15 mouse cellular contexts compared by ENCODE assay signal in the genomic region with DNA sequence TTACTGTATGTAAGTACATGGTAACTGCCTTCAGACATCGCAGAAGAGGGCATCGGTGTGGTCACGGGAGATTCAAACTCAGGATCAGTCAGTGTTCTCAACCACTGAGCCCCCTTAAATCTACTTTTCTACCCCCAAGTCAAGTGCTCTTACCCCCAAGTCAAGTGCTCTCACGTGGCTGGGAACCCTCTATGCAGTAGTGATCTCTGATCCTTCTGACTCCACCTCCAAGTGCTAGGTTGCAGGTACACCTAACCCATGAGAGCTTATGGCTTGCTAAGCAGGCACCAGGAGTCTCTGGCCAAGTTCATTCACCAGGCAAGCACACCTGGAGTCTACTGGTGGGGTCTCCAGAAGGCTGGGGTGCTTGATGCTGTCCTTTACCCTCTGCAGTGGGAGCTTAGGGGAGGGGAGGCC. TPM values are rescaled to one million over a fixed set of nuclear protein-coding genes. Genes with fewer than 3 reads are reported as not detected.
DNase-seq lines count a peak whose midpoint lies in the region; ATAC-seq and TF ChIP-seq lines count a peak whose summit lies in the region.
"Had no signal": no experiment of that assay in that cellular context is flagged by ENCODE, and none has a peak within 500 bp of the region (broad histone marks: within the 10 kb centered on the region; RNA-seq: fewer than 3 reads in every experiment).

No protein-coding gene starts in this region.

- no peaks in the 10 kb centered on the region for H3K9me3 ChIP-seq in heart, embryonic 12.5 days (replicated peaks)
- H3K9me3 ChIP-seq in stomach, embryonic 15.5 days, result no peaks in the 10 kb centered on the region
- H3K9me3 ChIP-seq in stomach, postnatal 0 days (ENCODE audit: control insufficient read depth, low read length), result no peaks in the 10 kb centered on the region
- no peaks in the 10 kb centered on the region for H3K9me3 ChIP-seq in limb, embryonic 11.5 days (ENCODE audit: control insufficient read depth, low read length)

- no peak for ATAC-seq in heart, embryonic 12.5 days (ENCODE audit: insufficient number of reproducible peaks, low FRiP score)
- 0 out of 2 replicates have a peak, but pooled peaks have one; percentile 3 for ATAC-seq in stomach, embryonic 15.5 days (ENCODE audit: insufficient read depth, low FRiP score, low read depth)
- ATAC-seq in stomach, postnatal 0 days (ENCODE audit: low FRiP score, low TSS enrichment), result no peak
- ATAC-seq in limb, embryonic 11.5 days (ENCODE audit: insufficient number of reproducible peaks, low FRiP score, low TSS enrichment, low read depth), result no peak
- ATAC-seq in megakaryocyte-erythroid progenitor cell, adult 5-6 weeks (replicated peaks; ENCODE audit: low FRiP score, low TSS enrichment, poor library complexity, severe bottlenecking), result no peak

- DNase-seq in heart, postnatal 10 days, result no peak
- DNase-seq in stomach, postnatal 0 days (ENCODE audit: low spot score), result no peak
- peak; percentile 57 for DNase-seq in limb, embryonic 11.5 days (ENCODE audit: low spot score)
- DNase-seq in yolk sac, embryonic 10.5 days (ENCODE audit: low spot score), result peak; percentile 71
- no peak for DNase-seq in cerebellum, adult 2 months
- DNase-seq: adrenal gland, postnatal 25 days; gastrocnemius, adult 2 months; heart, postnatal 4 days; right cerebral cortex, adult 18-20 months had no signal

- intact Hi-C loops in heart, postnatal 10 days (cut with DNase I), result loop anchor here (5.0 kb wide), 1 partner anchor 37 kb away; the partner anchor contains the start of gene Slc44a4

- TF ChIP-seq POLR2A in cerebellum, adult 2 months (IDR thresholded peaks at IDR 0.05; ENCODE audit: borderline replicate concordance, insufficient read depth, low read length), result no peak

- H3K36me3 ChIP-seq in heart, embryonic 12.5 days, result peaks cover 23% of the 10 kb centered on the region
- H3K36me3 ChIP-seq in stomach, embryonic 15.5 days, result peaks cover 16% of the 10 kb centered on the region; the same call in 1 of the 2 replicates
- 0 out of 2 replicates have a peak, but pooled peaks cover 7% of the 10 kb centered on the region for H3K36me3 ChIP-seq in stomach, postnatal 0 days (ENCODE audit: control insufficient read depth, insufficient read depth, low read length)
- H3K36me3 ChIP-seq in limb, embryonic 11.5 days (ENCODE audit: control insufficient read depth, insufficient read depth, low read length), result peaks cover 14% of the 10 kb centered on the region; the same call in 1 of the 2 replicates

- H3K4me3 ChIP-seq in heart, embryonic 12.5 days, result no peak overlapping the region
- H3K4me3 ChIP-seq in stomach, embryonic 15.5 days (replicated peaks), result no peak overlapping the region
- H3K4me3 ChIP-seq in stomach, postnatal 0 days (ENCODE audit: low read depth, low read length), result no peak overlapping the region
- H3K4me3 ChIP-seq in limb, embryonic 11.5 days (ENCODE audit: low read depth, low read length), result 0 out of 2 replicates have a peak overlapping the region, but pooled peaks have one; percentile 88
- H3K4me3 ChIP-seq in cerebellum, adult 2 months (replicated peaks; ENCODE audit: insufficient read depth, low read depth, low read length), result no peak overlapping the region
- H3K4me3 ChIP-seq: gastrocnemius, adult 2 months; left cerebral cortex, adult 2 months had no signal

- H3K4me1 ChIP-seq in heart, embryonic 12.5 days (replicated peaks), result peaks cover 14% of the 10 kb centered on the region
- peaks cover 9% of the 10 kb centered on the region; the same call in 1 of the 2 replicates for H3K4me1 ChIP-seq in stomach, embryonic 15.5 days
- peaks cover 5% of the 10 kb centered on the region; the same call in 1 of the 2 replicates for H3K4me1 ChIP-seq in stomach, postnatal 0 days (replicated peaks; ENCODE audit: control insufficient read depth, insufficient read depth)
- no peaks in the 10 kb centered on the region for H3K4me1 ChIP-seq in limb, embryonic 11.5 days (ENCODE audit: control insufficient read depth, insufficient read depth, low read length)
- no peaks in the 10 kb centered on the region; the same call in none of the 2 replicates for H3K4me1 ChIP-seq in cerebellum, adult 2 months (ENCODE audit: control insufficient read depth, insufficient read depth, low read length)

- WGBS in heart, embryonic 12.5 days, result 39% methylated on average over 4 of the region's 4 CpGs
- WGBS in stomach, embryonic 15.5 days, result 47% methylated on average over 4 of the region's 4 CpGs
- 32% methylated on average over 4 of the region's 4 CpGs for WGBS in stomach, postnatal 0 days
- 32% methylated on average over 4 of the region's 4 CpGs for WGBS in limb, embryonic 11.5 days
- 47% methylated on average over 4 of the region's 4 CpGs for WGBS in cerebellum, adult 2 months

- no peaks in the 10 kb centered on the region for H3K27me3 ChIP-seq in heart, embryonic 12.5 days (replicated peaks)
- H3K27me3 ChIP-seq in stomach, embryonic 15.5 days (replicated peaks), result no peaks in the 10 kb centered on the region
- H3K27me3 ChIP-seq in stomach, postnatal 0 days (ENCODE audit: control insufficient read depth, insufficient read depth, low read length), result no peaks in the 10 kb centered on the region
- no peaks in the 10 kb centered on the region for H3K27me3 ChIP-seq in limb, embryonic 11.5 days (ENCODE audit: control insufficient read depth, insufficient read depth, low read length)
- H3K27me3 ChIP-seq in cerebellum, adult 2 months (ENCODE audit: control insufficient read depth, insufficient read depth, low read length), result no peaks in the 10 kb centered on the region

- no peak overlapping the region for H3K4me2 ChIP-seq in heart, embryonic 12.5 days
- H3K4me2 ChIP-seq in stomach, embryonic 15.5 days, result no peak overlapping the region
- no peak overlapping the region for H3K4me2 ChIP-seq in stomach, postnatal 0 days (replicated peaks; ENCODE audit: low read depth)
- H3K4me2 ChIP-seq in limb, embryonic 11.5 days (ENCODE audit: low read depth, severe bottlenecking), result peak overlapping the region; percentile 10; the same call in 1 of the 2 replicates

- no peak for TF ChIP-seq EP300 in stomach, postnatal 0 days (optimal IDR thresholded peaks at IDR 0.05)

- no peak for TF ChIP-seq CTCF in stomach, postnatal 0 days (IDR thresholded peaks at IDR 0.05; ENCODE audit: low read depth)
- no peak for TF ChIP-seq CTCF in cerebellum, adult 2 months (IDR thresholded peaks at IDR 0.05; ENCODE audit: borderline replicate concordance, insufficient read depth, low read depth, low read length)

- 0 out of 2 replicates have a peak overlapping the region, but pooled peaks have one; percentile 23 for H3K27ac ChIP-seq in heart, embryonic 12.5 days (ENCODE audit: poor library complexity, severe bottlenecking)
- peak overlapping the region; percentile 63; the same call in 1 of the 2 replicates for H3K27ac ChIP-seq in stomach, embryonic 15.5 days
- no peak overlapping the region for H3K27ac ChIP-seq in stomach, postnatal 0 days (replicated peaks)
- no peak overlapping the region for H3K27ac ChIP-seq in limb, embryonic 11.5 days (replicated peaks; ENCODE audit: low read depth, low read length)
- H3K27ac ChIP-seq in cerebellum, adult 2 months (ENCODE audit: insufficient read depth, low read length), result no peak overlapping the region
- H3K27ac ChIP-seq: gastrocnemius, adult 2 months; left cerebral cortex, adult 2 months had no signal

- H3K9ac ChIP-seq in heart, embryonic 12.5 days, result no peak overlapping the region
- no peak overlapping the region for H3K9ac ChIP-seq in stomach, embryonic 15.5 days
- H3K9ac ChIP-seq in stomach, postnatal 0 days (ENCODE audit: low read length), result no peak overlapping the region
- H3K9ac ChIP-seq in limb, embryonic 11.5 days (ENCODE audit: low read length), result no peak overlapping the region

RNA-seq across cellular contexts. Expression of gene Hspa1b, which starts 9.5 kb away (rescaled TPM):
- polyA plus RNA-seq in heart, embryonic 12.5 days (2016; fragmentation: Nextera tagmentation; extraction: Ambion mirVana), result 0.12 and 0.13 TPM in 2 replicates
- total RNA-seq in heart, postnatal 10 days (2021), result 1 to 10 TPM; 3.9 to 4.5 TPM
- polyA plus RNA-seq in stomach, embryonic 15.5 days (2015; fragmentation: Nextera tagmentation; extraction: Ambion mirVana), result 0.34 and 0.90 TPM in 2 replicates
- polyA plus RNA-seq in stomach, postnatal 0 days (2015; fragmentation: Nextera tagmentation; extraction: Ambion mirVana), result 3.0 TPM in 2 replicates
- polyA plus RNA-seq in limb, embryonic 11.5 days (2014; fragmentation: Nextera tagmentation; extraction: Ambion mirVana), result 0.43 and 0.44 TPM in 2 replicates
- total RNA-seq in megakaryocyte-erythroid progenitor cell, adult 5-6 weeks (2014; fragmentation: Nextera tagmentation), result 13.6 and 28.5 TPM in 2 replicates
- total RNA-seq in megakaryocyte-erythroid progenitor cell, adult 5-6 weeks (2017), result 62.5 and 83.5 TPM in 2 replicates
- 4.6 and 9.2 TPM in 2 replicates for polyA plus RNA-seq in cerebellum, adult 2 months (2012; rRNA removed)

RNA-seq across cellular contexts. Expression of gene Neu1, which starts 18.5 kb away (rescaled TPM):
- polyA plus RNA-seq in heart, embryonic 12.5 days (2016; fragmentation: Nextera tagmentation; extraction: Ambion mirVana), result 20.8 and 21.5 TPM in 2 replicates
- total RNA-seq in heart, postnatal 10 days (2021), result 10 to 100 TPM; 12.2 to 12.6 TPM
- polyA plus RNA-seq in stomach, embryonic 15.5 days (2015; fragmentation: Nextera tagmentation; extraction: Ambion mirVana), result 36.9 and 44.5 TPM in 2 replicates
- polyA plus RNA-seq in stomach, postnatal 0 days (2015; fragmentation: Nextera tagmentation; extraction: Ambion mirVana), result 18.3 and 18.9 TPM in 2 replicates
- 10.3 and 12.8 TPM in 2 replicates for polyA plus RNA-seq in limb, embryonic 11.5 days (2014; fragmentation: Nextera tagmentation; extraction: Ambion mirVana)
- 5.2 and 7.0 TPM in 2 replicates for total RNA-seq in megakaryocyte-erythroid progenitor cell, adult 5-6 weeks (2014; fragmentation: Nextera tagmentation)
- total RNA-seq in megakaryocyte-erythroid progenitor cell, adult 5-6 weeks (2017), result 3.7 and 5.4 TPM in 2 replicates
- 58.7 and 60.9 TPM in 2 replicates for polyA plus RNA-seq in cerebellum, adult 2 months (2012; rRNA removed)

RNA-seq across cellular contexts. Expression of gene Gm20481, which starts 20.2 kb away (rescaled TPM):
- polyA plus RNA-seq in heart, embryonic 12.5 days (2016; fragmentation: Nextera tagmentation; extraction: Ambion mirVana), result not detected in 2 replicates
- total RNA-seq in heart, postnatal 10 days (2021), result not detected
- not detected in 2 replicates for polyA plus RNA-seq in stomach, embryonic 15.5 days (2015; fragmentation: Nextera tagmentation; extraction: Ambion mirVana)
- polyA plus RNA-seq in stomach, postnatal 0 days (2015; fragmentation: Nextera tagmentation; extraction: Ambion mirVana), result not detected in 2 replicates
- polyA plus RNA-seq in limb, embryonic 11.5 days (2014; fragmentation: Nextera tagmentation; extraction: Ambion mirVana), result 0.36 and 0.43 TPM in 2 replicates
- total RNA-seq in megakaryocyte-erythroid progenitor cell, adult 5-6 weeks (2014; fragmentation: Nextera tagmentation), result not detected in 2 replicates
- total RNA-seq in megakaryocyte-erythroid progenitor cell, adult 5-6 weeks (2017), result not detected in 2 replicates
- polyA plus RNA-seq in cerebellum, adult 2 months (2012; rRNA removed), result not detected in 2 replicates
- total RNA-seq: adrenal gland, postnatal 25 days; common myeloid progenitor, adult 5-6 weeks; gastrocnemius, adult 2 months; heart, postnatal 4 days; left cerebral cortex, adult 2 months had no signal
- polyA plus RNA-seq: testis, adult 2 months had no signal

RNA-seq across cellular contexts. Expression of gene Hspa1a, which starts 22.4 kb away (rescaled TPM):
- polyA plus RNA-seq in heart, embryonic 12.5 days (2016; fragmentation: Nextera tagmentation; extraction: Ambion mirVana), result 6.2 and 6.4 TPM in 2 replicates
- total RNA-seq in heart, postnatal 10 days (2021), result 1 to 10 TPM; 2.6 TPM
- polyA plus RNA-seq in stomach, embryonic 15.5 days (2015; fragmentation: Nextera tagmentation; extraction: Ambion mirVana), result 9.9 and 12.1 TPM in 2 replicates
- 24.1 and 25.9 TPM in 2 replicates for polyA plus RNA-seq in stomach, postnatal 0 days (2015; fragmentation: Nextera tagmentation; extraction: Ambion mirVana)
- polyA plus RNA-seq in limb, embryonic 11.5 days (2014; fragmentation: Nextera tagmentation; extraction: Ambion mirVana), result 0.75 and 4.0 TPM in 2 replicates
- total RNA-seq in megakaryocyte-erythroid progenitor cell, adult 5-6 weeks (2014; fragmentation: Nextera tagmentation), result 6.5 and 10.1 TPM in 2 replicates
- total RNA-seq in megakaryocyte-erythroid progenitor cell, adult 5-6 weeks (2017), result 30.2 and 43.3 TPM in 2 replicates
- 10.5 and 14.9 TPM in 2 replicates for polyA plus RNA-seq in cerebellum, adult 2 months (2012; rRNA removed)

RNA-seq across cellular contexts. Expression of gene Hspa1l, which starts 22.9 kb away (rescaled TPM):
- 2.9 and 3.1 TPM in 2 replicates for polyA plus RNA-seq in heart, embryonic 12.5 days (2016; fragmentation: Nextera tagmentation; extraction: Ambion mirVana)
- 1 to 10 TPM; 4.0 to 4.1 TPM for total RNA-seq in heart, postnatal 10 days (2021)
- 0.49 and 0.89 TPM in 2 replicates for polyA plus RNA-seq in stomach, embryonic 15.5 days (2015; fragmentation: Nextera tagmentation; extraction: Ambion mirVana)
- 0.25 and 0.48 TPM in 2 replicates for polyA plus RNA-seq in stomach, postnatal 0 days (2015; fragmentation: Nextera tagmentation; extraction: Ambion mirVana)
- polyA plus RNA-seq in limb, embryonic 11.5 days (2014; fragmentation: Nextera tagmentation; extraction: Ambion mirVana), result 1.5 and 1.6 TPM in 2 replicates
- total RNA-seq in megakaryocyte-erythroid progenitor cell, adult 5-6 weeks (2014; fragmentation: Nextera tagmentation), result not detected in 2 replicates
- not detected in 2 replicates for total RNA-seq in megakaryocyte-erythroid progenitor cell, adult 5-6 weeks (2017)
- 0.49 and 0.89 TPM in 2 replicates for polyA plus RNA-seq in cerebellum, adult 2 months (2012; rRNA removed)
- total RNA-seq: common myeloid progenitor, adult 5-6 weeks had no signal

Comparison
In these comparisons a context has a peak if more than half of its experiments do, and no peak if none do; other contexts are left out.
1. H3K27ac ChIP-seq: peak in heart, embryonic 12.5 days (single experiment) and stomach, embryonic 15.5 days (single experiment); none in stomach, postnatal 0 days (single experiment), limb, embryonic 11.5 days (single experiment) and cerebellum, adult 2 months (single experiment).
2. DNase-seq: peak in limb, embryonic 11.5 days (single experiment) and yolk sac, embryonic 10.5 days (single experiment); none in heart, postnatal 10 days (0 of 2), stomach, postnatal 0 days (single experiment) and cerebellum, adult 2 months (0 of 2).